Mouse (Mus musculus) heart, embryonic 16.5 days (tissue): ENCODE measurements around the gene R3hdm1. TPM values are rescaled to one million over a fixed set of nuclear protein-coding genes. Genes with fewer than 3 reads are reported as not detected.
"Not testable (repeated sequence)": the region's sequence is repeated elsewhere in the genome, so short reads cannot be mapped to it uniquely, and the experiment has no call there.

Experiments
- ATAC-seq: fragments of 200-750 bp; cut with Nextera tagmentation; replicated peaks from 2 replicates; pipeline ENCODE4 v1.8.0; 2017; ENCODE audit warnings: moderate number of reproducible peaks; ENCODE audit not compliant: insufficient read depth, low FRiP score; ENCODE audit errors: extremely low read depth
- H3K27ac ChIP-seq: fragments of 300-500 bp; sonication (generic); 2 replicates; pipeline ENCODE4 v1.5.1; 2014; ENCODE audit warnings: mild to moderate bottlenecking, low read length, control low read depth, moderate library complexity
- H3K27me3 ChIP-seq: fragments of 300-500 bp; sonication (generic); 2 replicates; pipeline ENCODE4 v1.6.1; 2014; ENCODE audit warnings: low read length, mixed read lengths; ENCODE audit not compliant: control insufficient read depth, insufficient read depth
- H3K36me3 ChIP-seq: fragments of 300-500 bp; sonication (generic); 2 replicates; pipeline ENCODE4 v1.6.1; 2014; ENCODE audit not compliant: control insufficient read depth, insufficient read depth
- H3K4me1 ChIP-seq: fragments of 300-500 bp; sonication (generic); 2 replicates; pipeline ENCODE4 v1.6.1; 2014; ENCODE audit warnings: low read length, mixed read lengths; ENCODE audit not compliant: control insufficient read depth, insufficient read depth
- H3K4me2 ChIP-seq: fragments of 300-500 bp; sonication (generic); 2 replicates; pipeline ENCODE4 v1.6.1; 2014; ENCODE audit warnings: low read depth, mild to moderate bottlenecking, control low read depth, low read length
- H3K4me3 ChIP-seq: fragments of 300-500 bp; sonication (generic); 2 replicates; pipeline ENCODE4 v1.5.1; 2014; ENCODE audit warnings: mild to moderate bottlenecking, control low read depth, low read length
- H3K9ac ChIP-seq: fragments of 300-500 bp; sonication (generic); 2 replicates; pipeline ENCODE4 v1.6.1; 2014; ENCODE audit warnings: low read length, control low read depth
- H3K9me3 ChIP-seq: fragments of 300-500 bp; sonication (generic); replicated peaks from 2 replicates; pipeline ENCODE4 v1.6.1; 2016; ENCODE audit warnings: low read length; ENCODE audit not compliant: control insufficient read depth
- WGBS: fragments of 180-500 bp; shearing (Covaris S2); extraction: QIAGEN DNeasy Blood & Tissue Kit; methylation state at CpG from one replicate; pipeline ENCODE4 v1.1.7; 2014; 5-methylcytosine and 5-hydroxymethylcytosine counted together
- polyA plus RNA-seq: library from polyadenylated mRNA; unstranded; fragments of >200 nt; fragmentation: Nextera tagmentation; extraction: Ambion mirVana; gene quantifications from 2 replicates; pipeline ENCODE4 v1.2.1, GENCODE M21; 2015

Gene R3hdm1
- polyA plus RNA-seq, 1 experiment from 2014 or later, result 47.8 TPM

GRCm38 (mm10) chr1:128102251-128102640, 855 bp upstream of the R3hdm1 start:
- Histone ChIP-seq H3K9ac (peak overlapping the region; percentile 74), H3K36me3 (no peaks in the 10 kb centered on the region), H3K9me3 (no peaks in the 10 kb centered on the region), H3K4me3 (peak overlapping the region; percentile 80), H3K27me3 (no peaks in the 10 kb centered on the region), H3K4me1 (peaks cover 13% of the 10 kb centered on the region), H3K27ac (peak overlapping the region; percentile 94), H3K4me2 (peak overlapping the region; percentile 71)
- peak; percentile 24; the same call in 1 of the 2 replicates for ATAC-seq
- WGBS, result under 1% methylated on average over 15 of the region's 15 CpGs

DNA sequence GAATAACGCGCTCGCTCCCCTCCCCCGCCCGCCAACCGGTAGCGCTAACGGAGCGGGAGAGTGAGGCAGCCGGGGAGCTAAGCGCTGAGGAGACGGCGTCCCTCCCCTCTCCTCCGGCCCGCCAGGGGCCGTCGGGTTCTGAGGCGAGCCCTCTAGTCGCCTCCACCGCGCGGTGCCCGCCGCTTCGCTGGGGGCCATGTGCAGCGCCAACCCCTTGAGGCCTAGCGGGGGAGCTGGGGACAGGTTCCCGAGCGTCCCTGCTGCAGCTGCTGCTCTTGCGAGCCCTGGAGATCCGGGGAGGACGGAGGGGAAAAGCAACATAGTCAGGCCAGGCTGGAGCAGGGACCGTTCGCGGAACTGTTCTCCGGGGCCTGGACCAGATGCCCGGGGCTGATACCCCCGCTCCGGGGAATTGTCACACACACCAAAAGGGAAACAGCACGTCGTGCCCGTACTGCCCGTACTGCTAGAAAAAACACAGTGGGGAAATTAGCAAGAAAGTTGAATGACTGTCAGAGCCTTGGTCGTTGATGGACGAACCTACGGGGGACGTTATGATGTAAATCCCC, 503 bp downstream of the R3hdm1 start:
- peak overlapping the region; percentile 90 for H3K9ac ChIP-seq
- no peaks in the 10 kb centered on the region for H3K36me3 ChIP-seq
- WGBS, result under 1% methylated on average over 45 of the region's 47 CpGs
- ATAC-seq, result peak; percentile 43
- H3K9me3 ChIP-seq, result no peaks in the 10 kb centered on the region
- peaks cover 13% of the 10 kb centered on the region for H3K4me1 ChIP-seq
- H3K4me3 ChIP-seq, result peak overlapping the region; percentile 80
- H3K27me3 ChIP-seq, result no peaks in the 10 kb centered on the region
- peak overlapping the region; percentile 96 for H3K27ac ChIP-seq
- H3K4me2 ChIP-seq, result peak overlapping the region; percentile 91

DNA sequence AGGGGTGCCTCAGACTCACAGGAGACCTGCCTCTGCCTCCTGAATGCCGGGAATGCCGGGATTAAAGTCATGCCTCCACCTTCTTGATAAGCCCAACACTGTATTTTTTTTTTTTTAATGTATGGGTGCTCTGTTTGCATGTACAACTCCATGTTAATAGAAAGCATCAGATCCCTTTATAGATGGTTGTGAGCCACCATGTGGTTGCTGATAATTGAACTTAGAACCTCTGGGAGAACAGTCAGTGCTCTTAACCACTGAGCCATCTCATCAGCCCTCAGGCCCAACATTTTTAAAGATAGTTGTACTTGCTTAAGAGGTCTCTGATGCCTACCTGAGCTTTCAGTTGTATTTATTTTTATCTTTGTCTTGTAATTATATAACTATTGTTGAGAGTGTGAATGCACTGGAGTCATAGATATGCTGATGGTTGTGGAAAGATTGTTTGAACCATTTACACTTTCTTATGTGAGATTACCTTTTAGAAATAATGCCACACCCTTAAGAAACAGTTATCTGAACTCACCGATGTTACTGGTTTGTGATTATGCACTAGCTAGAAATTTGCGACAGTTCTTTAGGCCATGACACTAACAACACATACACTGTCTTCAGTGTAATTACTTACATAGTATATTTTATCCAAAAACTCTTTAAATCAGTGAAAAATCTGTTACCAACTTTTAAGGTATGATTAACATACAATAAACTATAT, 18.0 kb downstream of the R3hdm1 start:
- Histone ChIP-seq H3K4me1 (no peaks in the 10 kb centered on the region), H3K9ac (no peak overlapping the region), H3K36me3 (0 out of 2 replicates have a peak, but pooled peaks cover 2% of the 10 kb centered on the region), H3K9me3 (no peaks in the 10 kb centered on the region), H3K4me3 (no peak overlapping the region), H3K4me2 (no peak overlapping the region), H3K27ac (no peak overlapping the region), H3K27me3 (no peaks in the 10 kb centered on the region)
- no peak for ATAC-seq
- WGBS, result 72% methylated on average over 4 of the region's 4 CpGs

- H3K27me3 ChIP-seq, ATAC-seq, H3K4me3 ChIP-seq, H3K4me1 ChIP-seq, H3K9ac ChIP-seq, H3K9me3 ChIP-seq, H3K4me2 ChIP-seq, H3K36me3 ChIP-seq, H3K27ac ChIP-seq: not testable (repeated sequence)
These were observed 33.1 kb downstream of the R3hdm1 start for GRCm38 (mm10) chr1:128136222-128136621.

- no peaks in the 10 kb centered on the region for H3K27me3 ChIP-seq
These were observed 37.9 kb downstream of the R3hdm1 start for GRCm38 (mm10) chr1:128141039-128141438.

GRCm38 (mm10) chr1:128141737-128142136, 38.6 kb downstream of the R3hdm1 start:
- no peak for ATAC-seq
- Histone ChIP-seq H3K4me2 (no peak overlapping the region), H3K27ac (no peak overlapping the region), H3K9me3 (no peaks in the 10 kb centered on the region), H3K4me3 (no peak overlapping the region), H3K36me3 (no peaks in the 10 kb centered on the region), H3K9ac (no peak overlapping the region), H3K27me3 (no peaks in the 10 kb centered on the region), H3K4me1 (no peaks in the 10 kb centered on the region)

More at GRCm38 (mm10) chr1:128141039-128141438, 37.9 kb downstream of the R3hdm1 start:
- Histone ChIP-seq H3K27ac (no peak overlapping the region), H3K4me1 (no peaks in the 10 kb centered on the region), H3K4me3 (no peak overlapping the region), H3K9ac (no peak overlapping the region), H3K36me3 (no peaks in the 10 kb centered on the region), H3K9me3 (no peaks in the 10 kb centered on the region), H3K4me2 (no peak overlapping the region)
- no peak for ATAC-seq

DNA sequence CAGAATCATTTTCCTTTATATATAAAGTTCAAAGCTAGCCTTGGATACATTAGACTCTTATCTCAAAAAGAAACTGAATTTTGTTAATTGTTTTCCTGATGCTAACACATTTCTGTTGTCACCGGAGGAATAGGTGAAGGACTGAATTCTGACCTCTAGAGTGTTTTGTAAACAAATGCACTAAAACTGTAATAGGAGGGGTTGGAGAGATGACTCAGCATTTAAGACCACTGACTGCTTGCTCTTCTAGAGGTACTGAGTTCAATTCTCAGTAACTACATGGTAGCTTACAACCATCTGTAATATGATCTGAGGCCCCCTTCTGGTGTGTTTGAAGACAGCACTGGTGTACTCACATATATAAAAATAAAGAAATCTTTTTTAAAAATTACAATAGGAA, 63.9 kb downstream of the R3hdm1 start:
- Histone ChIP-seq H3K9ac (no peak overlapping the region), H3K36me3 (0 out of 2 replicates have a peak, but pooled peaks cover 3% of the 10 kb centered on the region), H3K27ac (no peak overlapping the region), H3K4me1 (no peaks in the 10 kb centered on the region), H3K4me2 (no peak overlapping the region), H3K27me3 (no peaks in the 10 kb centered on the region), H3K9me3 (no peaks in the 10 kb centered on the region), H3K4me3 (no peak overlapping the region)
- no peak for ATAC-seq
- 83% methylated on average over 1 of the region's 1 CpGs for WGBS

GRCm38 (mm10) chr1:128170104-128170503, 67.0 kb downstream of the R3hdm1 start:
- Histone ChIP-seq H3K4me3 (no peak overlapping the region), H3K36me3 (0 out of 2 replicates have a peak, but pooled peaks cover 3% of the 10 kb centered on the region), H3K27ac (no peak overlapping the region), H3K9ac (no peak overlapping the region), H3K27me3 (no peaks in the 10 kb centered on the region), H3K4me2 (no peak overlapping the region), H3K4me1 (0 out of 2 replicates have a peak, but pooled peaks cover 2% of the 10 kb centered on the region), H3K9me3 (no peaks in the 10 kb centered on the region)
- no peak for ATAC-seq

GRCm38 (mm10) chr1:128191426-128191825, 88.3 kb downstream of the R3hdm1 start:
- no peaks in the 10 kb centered on the region for H3K27me3 ChIP-seq
- no peaks in the 10 kb centered on the region for H3K9me3 ChIP-seq
- no peaks in the 10 kb centered on the region for H3K4me1 ChIP-seq
- peaks cover 35% of the 10 kb centered on the region for H3K36me3 ChIP-seq
- no peak overlapping the region for H3K27ac ChIP-seq
- no peak overlapping the region for H3K4me2 ChIP-seq
- no peak overlapping the region for H3K9ac ChIP-seq
- no peak overlapping the region for H3K4me3 ChIP-seq
- no peak for ATAC-seq
- WGBS, result 74% methylated on average over 2 of the region's 2 CpGs
